Comparison of ENCODE assay signal across 9 mouse cellular contexts in the genomic region with DNA sequence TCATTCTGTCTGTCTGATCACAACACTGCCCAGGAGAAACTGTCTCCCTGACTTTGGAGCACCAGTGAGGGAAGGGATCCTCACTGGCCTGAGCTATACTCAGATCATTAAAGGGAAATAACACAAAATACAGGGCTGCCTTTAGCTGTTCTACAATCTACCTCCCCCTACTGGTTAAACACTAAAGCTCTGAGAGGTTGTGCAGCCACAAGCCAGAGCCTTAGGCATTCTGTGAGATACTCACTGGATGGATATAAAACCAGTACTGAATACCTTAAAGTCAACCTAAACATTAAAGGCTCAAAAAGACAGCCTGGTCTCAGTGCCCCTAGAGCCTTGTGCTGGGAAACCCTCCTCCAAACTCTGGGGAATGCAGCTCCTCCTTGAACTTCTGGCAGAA. TPM values are rescaled to one million over a fixed set of nuclear protein-coding genes. Genes with fewer than 3 reads are reported as not detected.
DNase-seq lines count a peak whose midpoint lies in the region; ATAC-seq and TF ChIP-seq lines count a peak whose summit lies in the region.
"Had no signal": no experiment of that assay in that cellular context is flagged by ENCODE, and none has a peak within 500 bp of the region (broad histone marks: within the 10 kb centered on the region; RNA-seq: fewer than 3 reads in every experiment).

No protein-coding gene starts in this region.

- no peaks in the 10 kb centered on the region for H3K27me3 ChIP-seq in intestine, postnatal 0 days (replicated peaks; ENCODE audit: control insufficient read depth, insufficient read depth, low read length)
- no peaks in the 10 kb centered on the region for H3K27me3 ChIP-seq in intestine, embryonic 15.5 days (replicated peaks)
- no peaks in the 10 kb centered on the region for H3K27me3 ChIP-seq in CH12.LX (replicated peaks)
- H3K27me3 ChIP-seq: megakaryocyte, embryonic 14.5 days had no signal

- peak; percentile 41 for TF ChIP-seq RAD21 in CH12.LX (IDR thresholded peaks at IDR 0.05; ENCODE audit: low read depth, low read length)

- in situ Hi-C loops in CH12.LX (cut with MboI; ENCODE audit: low pct_ligation_motif_present, low pct_unique_long_range_greater_than_20kb, low sequenced_read_pairs): no loop called here

- no peak overlapping the region for H3K9ac ChIP-seq in intestine, postnatal 0 days (ENCODE audit: low read depth, low read length)
- no peak overlapping the region for H3K9ac ChIP-seq in intestine, embryonic 15.5 days
- H3K9ac ChIP-seq in CH12.LX (ENCODE audit: insufficient read depth, low read depth): no peak overlapping the region

- H3K27ac ChIP-seq in intestine, postnatal 0 days (ENCODE audit: low read depth, low read length): no peak overlapping the region
- H3K27ac ChIP-seq in intestine, embryonic 15.5 days: no peak overlapping the region
- H3K27ac ChIP-seq in CH12.LX (ENCODE audit: insufficient read depth, low read depth): no peak overlapping the region

- no peak for TF ChIP-seq EP300 in CH12.LX (IDR thresholded peaks at IDR 0.05; ENCODE audit: low read length)

- dilution Hi-C loops in CH12.LX (cut with MboI; ENCODE audit: extremely low pct_ligation_motif_present, extremely low pct_unique_long_range_greater_than_20kb, low sequenced_read_pairs): no loop called here

- H3K4me2 ChIP-seq in intestine, postnatal 0 days (replicated peaks; ENCODE audit: low read depth): no peak overlapping the region
- no peak overlapping the region for H3K4me2 ChIP-seq in intestine, embryonic 15.5 days (replicated peaks)
- no peak overlapping the region for H3K4me2 ChIP-seq in CH12.LX (ENCODE audit: insufficient read depth, low read depth, poor library complexity, severe bottlenecking)

- DNase-seq in CH12.LX (ENCODE audit: extremely low read depth) (no peak), R1 (ENCODE audit: low read depth, low spot score) (peak; percentile 53)
- no peak for DNase-seq in cerebellum, postnatal 4 days (ENCODE audit: low spot score in 2 of 2)
- DNase-seq in left cerebral cortex, adult 9 months (ENCODE audit: low spot score in 2 of 2): no peak
- DNase-seq: adrenal gland, postnatal 10 days had no signal

- H3K79me2 ChIP-seq in CH12.LX (replicated peaks; ENCODE audit: control insufficient read depth, extremely low read depth, insufficient read depth, poor library complexity, severe bottlenecking): peaks cover 2% of the 10 kb centered on the region; the same call in 1 of the 2 replicates

- ATAC-seq in intestine, postnatal 0 days: no peak
- no peak for ATAC-seq in intestine, embryonic 15.5 days
- peak; percentile 53 for ATAC-seq in megakaryocyte, adult 5-6 weeks (ENCODE audit: poor library complexity, severe bottlenecking)

- peak; percentile 66 for TF ChIP-seq CTCF in intestine, postnatal 0 days (IDR thresholded peaks at IDR 0.05; ENCODE audit: low read depth)
- TF ChIP-seq CTCF in CH12.LX (conservative IDR thresholded peaks at IDR 0.05 in 1 of 2, IDR thresholded peaks at IDR 0.05 in 1 of 2; ENCODE audit: low read depth in 2 of 2, low read length in 2 of 2): peak; percentile 32 to 67; a peak in 3 of 4 replicates

- no peak for TF ChIP-seq POLR2A in CH12.LX (IDR thresholded peaks at IDR 0.05; ENCODE audit: low read depth, low read length)

- H3K4me3 ChIP-seq in intestine, postnatal 0 days (ENCODE audit: low read depth, low read length): no peak overlapping the region
- H3K4me3 ChIP-seq in intestine, embryonic 15.5 days (replicated peaks): no peak overlapping the region
- no peak overlapping the region for H3K4me3 ChIP-seq in CH12.LX (replicated peaks in 1 of 3; ENCODE audit: low read depth in 2 of 3, low read length in 2 of 3, poor library complexity in 1 of 3)

- H3K9me3 ChIP-seq in intestine, postnatal 0 days (ENCODE audit: control insufficient read depth): no peaks in the 10 kb centered on the region
- H3K9me3 ChIP-seq in intestine, embryonic 15.5 days: no peaks in the 10 kb centered on the region
- H3K9me3 ChIP-seq in CH12.LX (replicated peaks; ENCODE audit: low read length): no peaks in the 10 kb centered on the region
- H3K9me3 ChIP-seq: megakaryocyte, embryonic 14.5 days had no signal

- peaks cover 32% of the 10 kb centered on the region for H3K36me3 ChIP-seq in intestine, postnatal 0 days (ENCODE audit: control insufficient read depth, insufficient read depth)
- peaks cover 17% of the 10 kb centered on the region for H3K36me3 ChIP-seq in intestine, embryonic 15.5 days
- peaks cover 29 to 71% of the 10 kb centered on the region in 2 experiments for H3K36me3 ChIP-seq in CH12.LX (replicated peaks in 1 of 2; ENCODE audit: control insufficient read depth in 1 of 2, insufficient read depth in 1 of 2, low read length in 1 of 2)

- no peaks in the 10 kb centered on the region for H3K4me1 ChIP-seq in intestine, postnatal 0 days (replicated peaks; ENCODE audit: control insufficient read depth, insufficient read depth, low read length)
- peaks cover 17% of the 10 kb centered on the region; the same call in 1 of the 2 replicates for H3K4me1 ChIP-seq in intestine, embryonic 15.5 days (replicated peaks)
- peaks cover 0 to 17% of the 10 kb centered on the region in 2 experiments; a peak in 1 of 4 replicates for H3K4me1 ChIP-seq in CH12.LX (ENCODE audit: control insufficient read depth in 1 of 2, insufficient read depth in 2 of 2)

TF ChIP-seq in CH12.LX, 34 proteins besides CTCF, POLR2A, EP300 and RAD21:
- TF ChIP-seq CHD1 (IDR thresholded peaks at IDR 0.05; ENCODE audit: low read depth, low read length) (no peak), MEF2A (IDR thresholded peaks at IDR 0.05; ENCODE audit: borderline replicate concordance, low read depth, low read length) (no peak), NELFE (IDR thresholded peaks at IDR 0.05; ENCODE audit: low read depth, low read length) (no peak), ETS1 (conservative IDR thresholded peaks at IDR 0.05; ENCODE audit: low read depth, low read length) (no peak), SMC3 (IDR thresholded peaks at IDR 0.05; ENCODE audit: low read depth, low read length) (peak; percentile 55), CHD2 (IDR thresholded peaks at IDR 0.05; ENCODE audit: low read length) (no peak), RCOR1 (conservative IDR thresholded peaks at IDR 0.05; ENCODE audit: low read depth, low read length) (no peak), GABPA (IDR thresholded peaks at IDR 0.05; ENCODE audit: insufficient replicate concordance, low read depth, low read length) (no peak)

RNA-seq across cellular contexts. Expression of gene Fbrsl1, which starts 13.5 kb away (rescaled TPM):
- 7.6 and 8.2 TPM in 2 replicates for polyA plus RNA-seq in intestine, postnatal 0 days (2015; fragmentation: Nextera tagmentation; extraction: Ambion mirVana)
- 9.6 and 11.2 TPM in 2 replicates for polyA plus RNA-seq in intestine, embryonic 15.5 days (2015; fragmentation: Nextera tagmentation; extraction: Ambion mirVana)
- total RNA-seq in CH12.LX (2012; rRNA removed): 9.1 and 9.8 TPM in 2 replicates
- 3.0 and 4.1 TPM in 2 replicates for total RNA-seq in CH12.LX (2014; rRNA removed)
- polyA plus RNA-seq in CH12.LX (2012; ENCODE audit: insufficient read length, low read depth): 26.7 and 32.0 TPM in 2 replicates
- 25.6 and 32.8 TPM in 2 replicates for total RNA-seq in megakaryocyte, adult 5-6 weeks (2015)
- 12.3 and 26.0 TPM in 2 replicates for total RNA-seq in megakaryocyte, adult 5-6 weeks (2017)
